Comparison of ENCODE assay signal across 1 mouse cellular context in genomic region chr4:135946659-135947301, GRCm38 (mm10).
TF ChIP-seq lines count a peak whose summit lies in the region.

No protein-coding gene starts in this region.

TF ChIP-seq in ES-E14, 5 proteins besides CTCF, POLR2A, EP300 and RAD21 (continued from another document):
- TF ChIP-seq HCFC1 (IDR thresholded peaks at IDR 0.05; ENCODE audit: borderline replicate concordance, insufficient read depth, low read length): no peak; the same call in 1 of the 2 replicates
